In genomic region chr3:100734482-100735154, GRCm38 (mm10) we compare ENCODE assay signal across 24 mouse cellular contexts. TPM values are rescaled to one million over a fixed set of nuclear protein-coding genes. Genes with fewer than 3 reads are reported as not detected.
DNase-seq lines count a peak whose midpoint lies in the region; ATAC-seq and TF ChIP-seq lines count a peak whose summit lies in the region.
"Had no signal": no experiment of that assay in that cellular context is flagged by ENCODE, and none has a peak within 500 bp of the region (broad histone marks: within the 10 kb centered on the region; RNA-seq: fewer than 3 reads in every experiment).

No protein-coding gene starts in this region.

- H3K36me3 ChIP-seq in embryonic facial prominence, embryonic 13.5 days, result no peaks in the 10 kb centered on the region
- no peaks in the 10 kb centered on the region for H3K36me3 ChIP-seq in embryonic facial prominence, embryonic 10.5 days (replicated peaks)
- no peaks in the 10 kb centered on the region for H3K36me3 ChIP-seq in MEL (ENCODE audit: control insufficient read depth in 1 of 2, insufficient read depth in 2 of 2, low read length in 2 of 2)
- no peaks in the 10 kb centered on the region for H3K36me3 ChIP-seq in neural tube, embryonic 14.5 days (ENCODE audit: control insufficient read depth, insufficient read depth, low read length)
- H3K36me3 ChIP-seq in forebrain, embryonic 11.5 days (ENCODE audit: control insufficient read depth, insufficient read depth, low read length), result no peaks in the 10 kb centered on the region
- H3K36me3 ChIP-seq: kidney, embryonic 15.5 days; midbrain, embryonic 13.5 days had no signal

- H3K27me3 ChIP-seq in embryonic facial prominence, embryonic 13.5 days, result no peaks in the 10 kb centered on the region; the same call in 1 of the 2 replicates
- H3K27me3 ChIP-seq in embryonic facial prominence, embryonic 10.5 days (replicated peaks; ENCODE audit: low read depth, poor library complexity, severe bottlenecking), result no peaks in the 10 kb centered on the region
- H3K27me3 ChIP-seq in MEL (ENCODE audit: control insufficient read depth in 1 of 2, insufficient read depth in 2 of 2, low read length in 2 of 2), result peaks cover 0 to 3% of the 10 kb centered on the region in 2 experiments; a peak in 1 of 4 replicates
- no peaks in the 10 kb centered on the region for H3K27me3 ChIP-seq in neural tube, embryonic 14.5 days (ENCODE audit: control insufficient read depth, insufficient read depth, low read length)
- H3K27me3 ChIP-seq in forebrain, embryonic 11.5 days (ENCODE audit: control insufficient read depth, insufficient read depth, low read length), result no peaks in the 10 kb centered on the region
- H3K27me3 ChIP-seq: kidney, embryonic 15.5 days had no signal

- peak overlapping the region; percentile 32; the same call in 1 of the 2 replicates for H3K9ac ChIP-seq in embryonic facial prominence, embryonic 13.5 days
- no peak overlapping the region for H3K9ac ChIP-seq in MEL (ENCODE audit: control insufficient read depth, low read depth, low read length, poor library complexity, severe bottlenecking)
- no peak overlapping the region for H3K9ac ChIP-seq in neural tube, embryonic 14.5 days (replicated peaks; ENCODE audit: low read depth, low read length)
- H3K9ac ChIP-seq in forebrain, embryonic 11.5 days (ENCODE audit: low read length), result no peak overlapping the region
- H3K9ac ChIP-seq: kidney, embryonic 15.5 days; liver, postnatal 0 days; midbrain, embryonic 13.5 days had no signal

- no peak overlapping the region for H3K27ac ChIP-seq in embryonic facial prominence, embryonic 13.5 days
- no peak overlapping the region for H3K27ac ChIP-seq in embryonic facial prominence, embryonic 10.5 days (replicated peaks)
- H3K27ac ChIP-seq in MEL (ENCODE audit: control insufficient read depth, low read depth, low read length), result no peak overlapping the region
- H3K27ac ChIP-seq in neural tube, embryonic 14.5 days (ENCODE audit: low read depth, low read length), result no peak overlapping the region
- H3K27ac ChIP-seq in forebrain, embryonic 11.5 days (ENCODE audit: low read depth, low read length), result no peak overlapping the region
- H3K27ac ChIP-seq: gastrocnemius, adult 2 months; kidney, embryonic 15.5 days; midbrain, embryonic 13.5 days; stomach, postnatal 0 days had no signal

- no peak overlapping the region for H3K4me2 ChIP-seq in embryonic facial prominence, embryonic 13.5 days
- H3K4me2 ChIP-seq in neural tube, embryonic 14.5 days (ENCODE audit: low read depth, low read length), result no peak overlapping the region
- no peak overlapping the region for H3K4me2 ChIP-seq in forebrain, embryonic 11.5 days (ENCODE audit: low read depth, low read length, severe bottlenecking)
- H3K4me2 ChIP-seq: heart, embryonic 11.5 days; kidney, embryonic 15.5 days; liver, embryonic 11.5 days; midbrain, embryonic 13.5 days had no signal

- no peak for TF ChIP-seq POLR2A in MEL (IDR thresholded peaks at IDR 0.05; ENCODE audit: control insufficient read depth in 1 of 2, insufficient read depth in 1 of 2, low read depth in 1 of 2, low read length in 2 of 2, poor library complexity in 1 of 2)

- TF ChIP-seq EP300 in MEL (IDR thresholded peaks at IDR 0.05; ENCODE audit: low read depth in 1 of 2, low read length in 2 of 2), result no peak

- ATAC-seq in embryonic facial prominence, embryonic 13.5 days (ENCODE audit: insufficient number of reproducible peaks, insufficient read depth, low FRiP score, low TSS enrichment, low read depth), result peak; percentile 64; the same call in 1 of the 2 replicates
- ATAC-seq in hematopoietic stem cell, adult 5-6 weeks (replicated peaks in 1 of 2; ENCODE audit: insufficient read depth in 1 of 2, low FRiP score in 2 of 2, low TSS enrichment in 1 of 2, low read depth in 1 of 2, poor library complexity in 2 of 2, severe bottlenecking in 2 of 2), result peak; percentile 65 to 70
- peak; percentile 61; the same call in 1 of the 2 replicates for ATAC-seq in neural tube, embryonic 14.5 days (ENCODE audit: low read depth)
- ATAC-seq in forebrain, embryonic 11.5 days (replicated peaks; ENCODE audit: low FRiP score), result no peak
- ATAC-seq in activated CD4-positive, CD25-positive, alpha-beta regulatory T cell, adult 4 months, result no peak
- ATAC-seq: forebrain, embryonic 14.5 days; liver, postnatal 0 days; lung, postnatal 0 days; midbrain, embryonic 13.5 days had no signal

- no peak overlapping the region for H3K4me3 ChIP-seq in embryonic facial prominence, embryonic 13.5 days
- no peak overlapping the region for H3K4me3 ChIP-seq in embryonic facial prominence, embryonic 10.5 days
- H3K4me3 ChIP-seq in MEL (ENCODE audit: control insufficient read depth in 1 of 2, insufficient read depth in 1 of 2, low read depth in 2 of 2, low read length in 2 of 2), result no peak overlapping the region
- no peak overlapping the region for H3K4me3 ChIP-seq in neural tube, embryonic 14.5 days (ENCODE audit: low read depth, low read length)
- no peak overlapping the region for H3K4me3 ChIP-seq in forebrain, embryonic 11.5 days (ENCODE audit: low read depth, low read length)
- H3K4me3 ChIP-seq: gastrocnemius, adult 2 months; kidney, embryonic 15.5 days; midbrain, embryonic 13.5 days had no signal

- WGBS in embryonic facial prominence, embryonic 13.5 days, result 46% methylated on average over 12 of the region's 12 CpGs
- 77% methylated on average over 12 of the region's 12 CpGs for WGBS in embryonic facial prominence, embryonic 10.5 days
- 53% methylated on average over 12 of the region's 12 CpGs for WGBS in neural tube, embryonic 14.5 days
- 79% methylated on average over 12 of the region's 12 CpGs for WGBS in forebrain, embryonic 11.5 days

- TF ChIP-seq RAD21 in MEL (IDR thresholded peaks at IDR 0.05; ENCODE audit: low read depth, low read length), result no peak

- peaks cover 6% of the 10 kb centered on the region for H3K4me1 ChIP-seq in embryonic facial prominence, embryonic 13.5 days
- H3K4me1 ChIP-seq in embryonic facial prominence, embryonic 10.5 days, result no peaks in the 10 kb centered on the region
- H3K4me1 ChIP-seq in MEL (ENCODE audit: control insufficient read depth in 1 of 2, insufficient read depth in 2 of 2, low read length in 2 of 2), result no peaks in the 10 kb centered on the region; a peak in 1 of 4 replicates
- no peaks in the 10 kb centered on the region for H3K4me1 ChIP-seq in neural tube, embryonic 14.5 days (ENCODE audit: control insufficient read depth, insufficient read depth, low read length)
- H3K4me1 ChIP-seq in forebrain, embryonic 11.5 days (replicated peaks; ENCODE audit: control insufficient read depth, insufficient read depth, low read length), result no peaks in the 10 kb centered on the region
- H3K4me1 ChIP-seq: kidney, embryonic 15.5 days; midbrain, embryonic 13.5 days had no signal

- H3K9me3 ChIP-seq in embryonic facial prominence, embryonic 13.5 days, result no peaks in the 10 kb centered on the region
- H3K9me3 ChIP-seq in embryonic facial prominence, embryonic 10.5 days, result no peaks in the 10 kb centered on the region
- H3K9me3 ChIP-seq in MEL (replicated peaks; ENCODE audit: insufficient read depth, low read length), result no peaks in the 10 kb centered on the region
- H3K9me3 ChIP-seq in neural tube, embryonic 14.5 days (ENCODE audit: control insufficient read depth, low read length), result no peaks in the 10 kb centered on the region
- H3K9me3 ChIP-seq in forebrain, embryonic 11.5 days (ENCODE audit: control insufficient read depth, low read length), result no peaks in the 10 kb centered on the region
- H3K9me3 ChIP-seq: kidney, embryonic 15.5 days; midbrain, embryonic 13.5 days had no signal

- no peaks in the 10 kb centered on the region for H3K79me2 ChIP-seq in MEL (ENCODE audit: control insufficient read depth, insufficient read depth, low read length, poor library complexity)

- TF ChIP-seq CTCF in MEL (IDR thresholded peaks at IDR 0.05 in 2 of 3, conservative IDR thresholded peaks at IDR 0.05 in 1 of 3; ENCODE audit: control insufficient read depth in 1 of 3, insufficient read depth in 1 of 3, low read depth in 2 of 3, low read length in 3 of 3, poor library complexity in 1 of 3, severe bottlenecking in 1 of 3), result no peak

- DNase-seq in embryonic facial prominence, embryonic 10.5 days (ENCODE audit: low spot score), result no peak
- DNase-seq in MEL (ENCODE audit: low read depth, low spot score), result peak; percentile 57
- DNase-seq in forebrain, embryonic 11.5 days (ENCODE audit: low spot score), result no peak
- DNase-seq: adrenal gland, postnatal 14 days; cerebellum, adult 11 months; cerebellum, adult 9-11 months; gastrocnemius, adult 2 months; kidney, adult 11 months; kidney, postnatal 36 days; layer of hippocampus, adult 9-11 months; liver, postnatal 0 days; right cerebral cortex, adult 18-20 months; thymus, adult 2 months had no signal

TF ChIP-seq in MEL, 35 proteins besides CTCF, POLR2A, EP300 and RAD21:
- no peak for TF ChIP-seq USF2 (IDR thresholded peaks at IDR 0.05; ENCODE audit: borderline replicate concordance in 1 of 2, insufficient read depth in 1 of 2, low read depth in 1 of 2, low read length in 2 of 2)
- TF ChIP-seq TBP (IDR thresholded peaks at IDR 0.05; ENCODE audit: low read depth, low read length), result 0 out of 2 replicates have a peak, but pooled peaks have one; percentile 42

RNA-seq across cellular contexts. Expression of gene Man1a2, which starts 49.3 kb away (rescaled TPM):
- 64.1 and 64.5 TPM in 2 replicates for polyA plus RNA-seq in embryonic facial prominence, embryonic 13.5 days (2015; fragmentation: Nextera tagmentation; extraction: Ambion mirVana)
- polyA plus RNA-seq in embryonic facial prominence, embryonic 10.5 days (2016; fragmentation: Nextera tagmentation; extraction: Ambion mirVana), result 57.8 and 65.6 TPM in 2 replicates
- total RNA-seq in MEL (2012; rRNA removed), result 33.2 and 33.3 TPM in 2 replicates
- polyA plus RNA-seq in MEL (2012; ENCODE audit: insufficient read depth in 1 of 2, insufficient read length in 2 of 2, low read depth in 1 of 2, low replicate concordance in 2 of 2, missing spikeins in 1 of 2), result 100 to 1,000 TPM in 1 of 2 experiments, 10 to 100 TPM in 1; 27.1 to 261 TPM
- 63.7 and 71.4 TPM in 2 replicates for total RNA-seq in hematopoietic stem cell, adult 5-6 weeks (2017)
- polyA plus RNA-seq in neural tube, embryonic 14.5 days (2014; fragmentation: Nextera tagmentation; extraction: Ambion mirVana), result 42.6 and 50.2 TPM in 2 replicates
- polyA plus RNA-seq in forebrain, embryonic 11.5 days (2014; fragmentation: Nextera tagmentation; extraction: Ambion mirVana), result 61.4 and 65.1 TPM in 2 replicates
- 10 to 100 TPM; 15.7 to 32.8 TPM for polyA plus RNA-seq in activated CD4-positive, CD25-positive, alpha-beta regulatory T cell, adult 4 months (2017; shearing (Covaris generic))

Comparison
In these comparisons a context has a peak if more than half of its experiments do, and no peak if none do; other contexts are left out.
1. ATAC-seq: peak in embryonic facial prominence, embryonic 13.5 days (single experiment), hematopoietic stem cell, adult 5-6 weeks (2 of 2) and neural tube, embryonic 14.5 days (single experiment); none in forebrain, embryonic 11.5 days (single experiment) and activated CD4-positive, CD25-positive, alpha-beta regulatory T cell, adult 4 months (single experiment).